Mouse (Mus musculus) megakaryocyte, adult 5-6 weeks (primary cell): ENCODE measurements at regions not wholly inside any gene's neighbourhood (a gene's known extent, or its start where the extent isn't known, plus 50 kb on each side); places are given as distances from the start of the nearest gene placed in this dataset.

ENCODE experiments used
- ATAC-seq: 2 replicates; pipeline ENCODE4 v1.8.0; 2016; ENCODE audit warnings: mild to moderate bottlenecking, inconsistent platforms; ENCODE audit not compliant: poor library complexity, severe bottlenecking

DNA sequence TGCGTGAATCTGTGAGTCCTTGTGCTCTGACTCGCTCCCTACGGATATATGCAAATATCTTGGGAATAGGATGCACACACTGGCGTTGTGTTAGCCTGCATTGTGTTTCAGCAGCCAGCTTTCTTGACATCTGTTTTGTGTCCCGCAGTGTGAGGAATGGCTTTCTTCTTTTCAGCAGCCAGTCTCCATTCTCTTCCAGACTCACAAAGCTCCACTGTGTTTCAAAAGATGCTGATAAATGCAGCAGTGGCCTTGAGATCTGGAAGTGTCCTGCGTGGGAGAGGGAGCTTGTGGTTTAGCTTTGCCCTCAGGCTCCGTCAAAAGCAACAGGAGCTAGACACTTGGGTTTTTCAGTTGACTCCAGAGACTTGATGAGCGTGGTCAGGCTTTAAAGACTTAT, 188.9 kb upstream of the Fat4 start:
- no peak for ATAC-seq

DNA sequence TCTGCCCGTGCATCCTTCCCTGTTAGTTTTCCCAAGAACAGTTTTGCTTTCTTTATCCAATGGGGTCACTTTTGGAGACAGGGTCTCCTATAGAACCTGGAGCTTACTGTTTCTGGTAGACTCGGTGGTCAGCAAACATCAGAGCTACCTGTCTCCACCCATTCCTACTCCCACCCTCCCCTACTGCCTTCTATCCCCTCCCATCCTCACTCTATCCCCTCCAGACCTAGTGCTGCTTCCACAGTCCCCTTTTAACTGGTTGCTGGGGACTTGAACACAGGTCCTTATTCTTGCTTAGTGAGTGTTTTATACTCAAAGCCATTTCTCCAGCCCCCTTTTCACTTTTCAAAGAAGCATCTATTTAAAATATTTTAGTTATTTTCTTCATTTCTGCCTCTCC, 189.4 kb upstream of the Fat4 start:
- ATAC-seq, result no peak

DNA sequence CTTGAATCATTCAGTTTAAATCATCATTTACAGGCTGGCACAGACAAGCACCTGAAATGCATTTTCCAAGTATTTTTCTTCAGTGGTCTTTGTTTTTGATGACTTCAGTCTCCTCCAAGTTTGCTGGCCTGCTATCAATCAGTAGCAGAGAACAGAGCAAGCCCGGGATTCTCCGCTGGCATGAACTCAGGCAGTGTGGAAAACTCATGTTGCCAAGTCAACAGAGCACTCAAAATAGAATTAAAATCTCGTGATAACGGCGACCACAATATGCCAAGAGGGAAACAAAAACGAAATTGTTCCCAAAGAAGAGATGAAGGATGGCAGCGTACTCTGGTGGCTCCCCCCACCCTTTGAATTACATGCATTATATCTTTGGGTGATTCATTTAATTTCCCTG, 190.9 kb upstream of the Fat4 start:
- ATAC-seq, result no peak

DNA sequence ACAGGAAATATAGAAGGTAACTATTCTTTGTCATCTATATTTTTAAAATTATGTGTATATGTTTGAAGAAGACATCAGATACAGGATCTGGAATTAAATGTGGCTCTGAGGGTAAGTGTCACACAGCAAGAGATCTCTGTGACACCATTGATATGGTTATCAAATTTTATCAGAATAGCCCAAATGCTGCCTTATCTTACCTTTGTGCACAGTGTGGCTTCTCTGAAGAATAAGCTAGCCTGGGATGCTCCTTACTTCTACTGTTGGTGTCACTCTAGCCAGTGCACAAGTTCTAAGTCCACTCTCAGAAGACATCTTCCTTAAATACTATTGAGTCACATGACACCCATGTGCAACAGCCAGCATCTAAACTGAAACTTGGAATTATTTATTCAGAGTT, 194.0 kb upstream of the Fat4 start:
- ATAC-seq, result no peak

DNA sequence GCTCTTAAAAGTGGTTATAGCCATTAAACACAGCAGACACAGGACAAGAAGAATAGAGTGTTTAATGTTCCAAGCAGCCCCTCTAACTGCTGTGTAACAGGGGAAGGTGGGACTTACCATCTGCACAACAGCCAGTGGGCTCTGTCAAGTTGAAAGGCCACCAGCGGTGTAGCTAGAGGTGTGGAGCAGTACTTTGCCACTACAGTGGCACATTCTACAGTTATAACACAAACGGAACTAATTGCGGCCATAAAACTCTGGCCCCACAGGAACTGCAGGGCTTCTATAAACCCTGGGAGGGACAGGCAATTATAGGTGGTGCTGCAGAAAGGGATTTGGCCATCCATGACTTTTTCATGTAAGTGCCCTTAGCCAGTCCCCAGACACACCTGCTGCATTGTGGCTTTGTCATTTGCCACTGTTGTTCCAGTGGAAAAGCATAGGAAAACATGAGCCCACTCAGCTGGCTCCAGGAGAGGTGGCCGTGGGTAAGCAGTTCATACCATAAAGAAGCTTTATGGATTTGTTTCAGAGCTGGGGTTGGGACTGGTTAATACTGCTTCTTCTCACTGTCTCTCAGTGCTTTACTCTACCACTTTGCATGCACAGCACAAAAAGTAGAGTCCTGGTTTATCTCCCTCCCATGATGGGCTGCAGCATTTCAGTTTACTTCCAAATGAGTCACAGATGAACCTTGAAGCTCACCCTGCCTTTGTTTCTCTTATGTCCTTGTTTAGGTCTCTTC, 199.8 kb upstream of the Ankrd50 start:
- no peak for ATAC-seq

DNA sequence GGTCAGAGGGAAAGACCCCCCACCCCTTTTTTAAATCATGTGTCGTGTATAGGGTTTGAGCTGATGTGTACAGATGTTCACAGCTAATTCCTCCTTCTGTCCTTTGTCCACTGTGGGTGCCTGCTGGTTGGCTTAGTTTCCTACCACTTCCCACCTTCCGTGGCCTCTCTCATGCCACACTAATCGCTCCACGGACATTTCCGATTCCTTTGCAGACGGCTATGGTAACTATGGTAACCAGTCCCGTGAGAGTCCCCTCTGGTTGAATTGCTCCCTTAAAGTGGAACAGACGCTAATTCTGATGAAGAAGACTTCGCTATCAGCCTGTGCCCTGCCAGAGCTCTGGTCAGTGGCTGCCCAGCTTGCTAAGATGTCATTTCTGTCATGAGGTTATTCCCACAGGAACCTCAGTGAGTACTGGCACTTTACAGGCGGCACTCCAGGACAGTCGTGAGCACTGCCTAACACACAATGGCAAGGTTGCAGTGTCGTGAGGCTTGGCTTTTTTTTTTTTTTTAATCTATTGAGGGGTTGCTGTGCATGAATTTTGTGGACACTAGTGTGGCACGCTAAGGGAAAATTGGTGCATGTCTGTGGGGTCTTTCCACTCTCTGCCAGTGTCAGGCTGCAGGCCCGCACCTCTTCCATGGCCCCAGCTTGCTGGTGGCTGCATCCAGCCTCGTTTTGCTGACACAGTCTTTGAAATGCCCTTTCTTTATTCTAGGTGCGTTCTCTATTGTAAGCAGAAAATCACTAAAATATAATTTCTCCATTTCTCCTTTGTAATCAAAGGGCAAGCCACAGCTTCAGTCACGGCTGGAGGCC, 179.2 kb upstream of the Ankrd50 start:
- ATAC-seq, result no peak

DNA sequence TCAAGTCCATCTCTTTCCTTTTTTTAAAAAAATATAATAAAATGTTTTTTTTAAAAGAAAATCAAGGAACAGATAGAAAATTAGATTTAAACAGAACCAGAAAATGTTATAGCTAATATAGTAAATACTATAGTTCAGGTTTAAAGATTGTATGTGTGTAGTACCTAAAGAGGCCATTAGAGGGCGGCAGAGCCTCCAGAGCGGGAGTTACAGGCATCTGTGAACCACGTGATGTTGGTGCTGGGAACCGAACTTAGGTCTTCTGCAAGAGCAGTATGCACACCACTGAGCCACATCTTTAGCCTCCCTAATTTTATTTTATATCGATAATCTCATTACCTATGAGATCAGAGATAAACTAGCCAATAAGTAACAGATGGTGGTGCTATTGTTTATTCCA, 178.4 kb upstream of the Ankrd50 start:
- no peak for ATAC-seq

DNA sequence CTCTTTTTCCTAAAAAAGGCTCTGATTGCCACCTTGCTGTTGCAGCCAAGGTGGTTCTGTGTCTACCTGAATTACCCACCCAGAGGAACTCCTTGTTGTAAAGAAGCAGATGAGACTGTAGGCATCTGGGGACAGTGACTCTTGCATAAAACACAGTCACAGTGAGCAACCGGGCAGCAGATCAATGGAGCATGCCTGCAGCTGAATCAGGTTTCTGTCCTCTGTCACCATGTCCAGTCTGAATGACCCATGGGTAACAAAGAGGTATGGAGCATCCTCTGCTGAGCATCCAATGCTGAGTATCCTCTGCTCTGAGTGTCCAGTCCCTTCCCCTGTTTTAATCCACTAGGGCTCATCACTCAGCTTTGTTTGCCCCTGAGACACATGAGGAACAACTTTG, 172.1 kb upstream of the Ankrd50 start:
- ATAC-seq, result no peak

DNA sequence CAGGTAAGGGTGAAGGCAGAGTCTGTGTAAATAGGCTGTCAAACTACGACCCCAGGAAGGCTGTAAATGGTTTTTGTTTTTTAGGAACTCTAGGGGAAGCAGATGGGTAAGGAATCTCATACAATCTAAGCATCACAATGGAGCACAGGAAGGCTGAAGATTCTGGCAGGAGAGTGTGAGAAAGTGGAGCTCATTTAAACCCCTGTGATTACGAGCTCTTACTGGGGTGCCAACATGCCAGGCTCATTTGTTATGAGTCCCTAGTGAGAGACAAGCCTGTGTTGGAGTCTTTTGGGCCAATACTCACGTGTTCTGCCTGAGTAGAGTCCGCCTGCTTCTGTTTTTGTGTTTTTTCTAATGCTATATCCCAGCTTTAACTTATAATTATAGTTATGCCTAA, 169.3 kb upstream of the Ankrd50 start:
- ATAC-seq, result no peak

DNA sequence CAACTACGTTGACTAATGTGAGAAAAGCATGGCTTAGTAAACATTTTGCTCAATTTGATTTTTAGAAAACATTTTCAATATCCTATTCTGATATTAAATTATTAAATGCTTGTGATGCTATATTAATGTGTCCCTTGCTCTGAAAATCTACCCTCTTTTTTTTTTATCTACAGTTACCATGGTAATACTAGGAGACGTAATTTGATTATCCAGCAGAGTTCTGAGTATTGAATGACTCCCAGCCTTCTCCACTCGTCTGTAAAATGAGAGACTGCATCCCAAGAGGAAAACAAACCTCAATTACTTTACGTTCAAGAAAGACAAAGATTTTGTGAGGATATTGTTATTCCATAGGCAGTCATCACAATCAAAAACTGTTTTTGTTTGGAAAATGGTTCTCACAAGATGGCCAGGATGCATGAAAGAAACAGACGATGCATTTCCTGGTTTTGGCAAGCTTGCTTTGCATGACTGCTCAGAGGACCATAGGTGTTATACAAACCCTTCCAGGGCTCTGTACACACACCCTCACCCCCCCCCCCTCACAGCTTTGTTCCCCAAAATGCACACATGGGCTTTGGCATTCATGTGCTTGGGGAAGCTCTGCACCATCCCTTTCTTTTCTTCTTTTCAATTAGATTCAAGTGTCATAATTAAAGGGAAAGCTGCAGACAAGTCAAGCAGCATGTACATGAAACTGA, 168.5 kb upstream of the Ankrd50 start:
- ATAC-seq, result no peak

DNA sequence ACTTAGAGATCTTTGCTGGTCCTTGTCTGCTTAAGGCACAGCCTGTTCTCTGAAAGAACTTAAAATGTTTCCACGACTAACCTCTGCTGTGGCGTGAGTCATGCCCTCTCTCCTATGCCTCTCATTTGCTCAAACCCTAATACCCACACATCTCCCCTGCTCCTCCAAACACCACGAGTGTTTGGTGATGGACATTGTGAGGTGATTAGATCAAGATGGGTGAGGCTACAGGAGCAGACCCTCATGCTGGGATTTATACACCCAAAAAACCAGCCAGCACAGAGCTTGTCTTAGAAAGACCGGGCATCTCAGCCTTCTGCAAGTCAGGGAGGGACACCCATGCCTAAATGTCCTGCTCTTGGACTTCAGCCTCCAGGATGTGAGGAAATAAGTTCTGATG, 165.5 kb upstream of the Ankrd50 start:
- no peak for ATAC-seq

DNA sequence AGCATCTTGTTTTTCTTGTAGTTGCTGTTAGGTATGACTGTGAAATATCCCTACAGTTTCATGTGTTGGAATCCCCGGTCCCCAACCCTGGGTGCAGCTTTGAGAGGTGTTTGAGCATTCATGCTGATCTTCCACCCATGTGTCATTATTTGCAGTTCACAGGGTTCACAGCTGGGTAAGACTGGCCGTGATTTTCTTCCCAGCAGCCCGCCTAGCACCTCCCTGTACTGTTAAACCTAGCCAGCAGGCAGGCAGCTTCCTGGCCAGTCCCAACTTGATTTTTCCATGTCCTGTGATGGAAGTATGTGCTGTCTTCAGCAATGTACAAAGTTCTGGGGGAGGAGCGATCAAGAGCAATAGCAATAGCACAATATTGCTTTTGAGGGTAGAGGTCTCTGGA, 164.0 kb upstream of the Ankrd50 start:
- no peak for ATAC-seq

DNA sequence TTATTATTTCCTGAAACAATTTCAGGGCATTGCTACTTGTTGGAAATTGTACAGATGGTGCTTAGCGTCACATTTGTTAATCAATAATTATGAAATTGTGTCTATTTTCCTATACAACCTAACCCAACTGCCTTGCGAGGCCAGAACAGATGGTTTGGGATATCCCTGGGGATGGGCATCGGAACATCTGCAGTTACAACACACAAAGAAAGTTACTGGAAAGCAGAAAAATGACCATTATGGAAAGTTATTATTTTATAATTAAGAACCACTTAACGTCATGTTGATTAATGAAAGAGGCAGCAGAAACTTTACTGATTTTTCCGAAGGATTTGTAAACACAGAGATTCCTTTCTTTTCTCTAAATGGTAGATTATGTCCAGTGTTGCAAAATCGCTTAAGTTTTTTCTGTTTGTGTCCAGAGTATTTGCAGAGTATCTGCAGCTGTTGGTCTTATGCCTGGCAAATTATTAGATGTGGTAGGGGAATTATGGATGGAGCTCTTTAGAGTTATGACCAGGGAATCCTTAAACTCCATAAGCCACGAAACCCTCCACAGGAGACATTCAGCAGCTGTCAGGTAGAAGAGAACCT, 163.2 kb upstream of the Ankrd50 start:
- no peak for ATAC-seq

DNA sequence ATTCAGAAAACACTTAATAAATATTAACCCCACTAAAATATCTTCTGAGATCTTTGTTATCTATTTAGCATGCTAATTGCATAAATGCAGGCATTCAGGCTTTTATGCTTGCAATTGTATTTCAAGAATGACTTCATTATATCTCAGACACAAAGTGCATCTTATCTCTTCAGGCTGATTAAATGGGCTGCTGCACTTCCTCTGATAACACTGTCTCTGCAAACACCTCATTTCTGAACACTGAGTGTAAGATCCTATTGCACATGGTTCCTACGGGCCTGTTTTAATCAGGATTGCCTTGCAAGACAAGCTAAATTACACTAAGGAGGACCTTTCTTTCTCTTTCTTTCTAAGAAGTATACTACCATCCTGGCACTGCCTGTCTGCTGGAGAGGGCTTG, 157.1 kb upstream of the Ankrd50 start:
- ATAC-seq, result no peak

DNA sequence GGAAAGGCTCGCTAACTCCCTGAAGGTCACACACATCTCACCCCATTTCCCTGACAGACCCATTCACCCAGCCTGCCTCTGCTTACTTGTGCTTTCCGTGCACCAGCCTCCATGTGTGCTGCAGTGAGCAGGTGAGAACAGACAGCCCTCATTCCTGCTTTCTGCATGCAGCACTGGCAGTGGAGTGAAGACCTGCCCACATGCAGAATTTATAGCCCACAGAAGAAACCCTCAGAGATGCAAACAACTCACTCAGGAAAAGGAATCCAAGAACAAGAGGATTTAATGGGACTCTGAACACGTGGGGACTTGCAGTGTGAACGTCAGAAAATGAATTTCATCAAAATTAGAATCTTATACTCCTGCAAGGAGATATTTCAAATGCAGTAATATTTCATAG, 152.2 kb upstream of the Ankrd50 start:
- ATAC-seq, result no peak

DNA sequence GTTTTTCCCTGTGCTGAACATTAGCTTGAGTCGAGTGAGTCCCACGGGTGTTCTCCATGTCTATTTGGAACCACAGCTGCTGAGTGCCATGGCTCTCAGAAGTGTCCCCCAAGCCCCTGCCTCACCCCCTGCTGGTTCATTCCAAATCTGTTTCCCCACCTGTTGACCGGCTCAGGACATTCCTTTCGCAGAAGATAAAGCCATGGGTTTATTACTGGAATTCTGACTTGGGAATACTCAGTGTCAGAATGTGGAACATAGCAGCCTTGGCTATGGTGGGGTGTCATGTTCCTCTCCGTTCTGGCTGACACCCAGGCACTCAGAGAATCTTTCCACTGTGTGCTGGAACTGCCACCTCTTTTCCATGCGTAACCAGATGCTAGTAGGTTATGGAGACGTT, 148.7 kb upstream of the Ankrd50 start:
- no peak for ATAC-seq

DNA sequence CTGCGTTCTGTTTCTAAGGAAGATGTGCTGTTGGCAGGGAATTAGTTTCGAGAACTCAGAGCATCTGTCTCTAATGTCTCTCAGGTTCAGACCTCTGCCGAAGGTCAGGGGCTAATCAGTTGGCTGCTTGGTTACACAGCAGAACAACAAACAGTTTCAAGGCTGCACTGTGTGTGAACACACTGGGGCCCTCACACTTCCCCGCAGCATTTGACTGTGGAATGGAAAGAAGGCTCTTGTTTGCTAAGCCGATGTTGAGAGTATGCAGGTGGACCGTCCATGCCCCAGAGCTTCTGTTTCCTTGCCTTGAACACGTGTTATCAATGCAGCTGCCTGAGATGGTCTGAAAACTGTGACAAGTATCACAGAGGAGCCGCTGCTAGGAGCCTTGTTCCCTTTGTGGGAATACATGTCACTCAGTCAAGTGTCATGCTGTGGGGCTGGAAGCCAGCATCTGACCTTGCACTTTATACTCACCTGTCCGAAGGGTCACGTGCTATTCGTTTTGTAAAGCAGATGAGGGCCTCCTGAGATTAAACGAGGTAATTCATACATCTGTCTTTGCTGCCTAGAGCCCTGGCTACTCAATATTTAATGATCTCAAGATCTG, 141.0 kb upstream of the Ankrd50 start:
- no peak for ATAC-seq

DNA sequence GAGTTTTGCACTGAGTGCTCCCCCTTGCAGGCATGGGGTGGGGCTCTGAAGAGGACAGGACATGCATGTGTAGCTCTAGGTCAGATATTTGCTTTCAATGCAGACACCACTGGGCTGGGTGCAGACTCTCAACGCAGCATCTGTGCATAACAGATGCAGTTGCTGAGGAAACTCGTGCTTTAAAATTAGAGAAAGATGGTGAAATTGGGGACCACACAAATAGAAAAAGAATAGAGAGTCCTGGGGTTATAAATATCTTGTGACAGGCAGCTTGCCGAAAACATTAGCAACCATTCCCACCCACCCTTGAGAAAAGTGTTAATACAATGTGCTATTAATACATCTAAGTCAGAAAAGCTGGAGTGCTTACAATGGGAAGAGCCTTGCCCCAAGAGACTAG, 133.3 kb upstream of the Ankrd50 start:
- ATAC-seq, result no peak

DNA sequence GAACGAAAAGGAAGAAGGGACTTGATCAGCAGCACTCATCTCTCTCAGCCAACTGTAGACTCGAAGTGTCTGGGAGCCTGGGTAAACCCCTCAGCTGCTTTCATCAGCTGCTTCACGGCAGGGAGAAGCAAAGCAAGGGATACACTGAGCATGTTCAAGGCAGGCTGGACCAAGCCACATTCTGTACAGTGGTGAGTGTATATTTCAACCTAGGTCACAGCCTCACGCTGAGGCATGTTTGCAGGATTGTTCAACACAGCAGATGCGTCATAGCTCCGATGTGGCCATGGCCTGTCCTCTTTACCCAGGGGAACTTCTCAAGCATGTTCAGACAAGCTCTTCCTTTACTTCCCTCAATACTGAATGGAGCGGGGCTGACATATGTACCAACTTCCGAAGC, 132.6 kb upstream of the Ankrd50 start:
- no peak for ATAC-seq

DNA sequence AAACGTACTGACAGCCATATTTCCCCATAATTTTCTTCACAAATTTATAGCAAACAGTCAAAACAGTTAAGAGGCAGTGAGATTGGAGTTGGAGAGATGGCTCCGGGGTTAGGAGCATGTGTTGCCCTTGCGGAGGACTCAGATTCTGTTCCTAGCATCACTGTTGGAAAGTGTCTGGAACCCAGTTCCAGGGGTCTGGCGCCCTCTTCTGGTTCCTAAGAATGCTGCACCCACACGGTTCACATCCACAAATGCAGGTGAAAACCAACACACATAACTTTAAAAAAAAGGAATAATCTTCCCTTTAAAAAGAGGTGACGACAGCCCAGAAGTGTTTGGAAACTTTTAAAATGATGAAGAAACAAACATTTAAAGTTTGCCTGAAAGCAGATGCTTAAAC, 129.1 kb upstream of the Ankrd50 start:
- ATAC-seq, result no peak

DNA sequence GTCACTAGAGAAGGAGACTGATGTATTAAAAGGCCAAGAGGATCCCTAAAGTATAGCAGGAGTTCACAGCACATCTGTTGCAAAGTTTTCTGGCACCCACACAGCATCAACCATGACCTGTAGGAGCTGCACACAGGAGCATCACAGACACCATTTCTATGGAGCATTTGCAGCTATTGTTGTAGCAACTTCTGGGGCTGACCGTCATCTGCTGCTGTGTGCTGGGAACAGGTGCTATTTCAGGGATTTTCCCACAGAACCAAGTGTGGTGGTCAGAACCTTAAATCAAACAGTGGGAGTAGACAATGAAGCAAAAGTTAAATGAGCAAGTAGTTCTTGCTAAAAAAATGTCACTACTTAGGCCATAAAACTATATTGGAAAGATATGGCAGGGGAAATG, 106.9 kb upstream of the Ankrd50 start:
- ATAC-seq, result no peak
